Mouse (Mus musculus): Measurements from ENCODE around the gene Nckap5. TPM values are rescaled to one million over a fixed set of nuclear protein-coding genes. Genes with fewer than 3 reads are reported as not detected.

Gene Nckap5
- total and polyA plus RNA-seq, 3 experiments, result not detected

GRCm38 (mm10) chr1:126411426-126411825, 419.2 kb downstream of the Nckap5 start:
- Histone ChIP-seq H3K79me2 (ENCODE audit: control insufficient read depth, insufficient read depth, low read length, poor library complexity) (no peaks in the 10 kb centered on the region), H3K36me3 (ENCODE audit: control insufficient read depth in 1 of 2, insufficient read depth in 2 of 2, low read length in 2 of 2) (no peaks in the 10 kb centered on the region), H3K27me3 (ENCODE audit: control insufficient read depth in 1 of 2, insufficient read depth in 2 of 2, low read length in 2 of 2) (no peaks in the 10 kb centered on the region), H3K4me1 (ENCODE audit: control insufficient read depth in 1 of 2, insufficient read depth in 2 of 2, low read length in 2 of 2) (no peaks in the 10 kb centered on the region), H3K4me3 (ENCODE audit: control insufficient read depth in 1 of 2, insufficient read depth in 1 of 2, low read depth in 2 of 2, low read length in 2 of 2) (no peak overlapping the region), H3K9me3 (replicated peaks; ENCODE audit: insufficient read depth, low read length) (no peaks in the 10 kb centered on the region), H3K9ac (ENCODE audit: control insufficient read depth, low read depth, low read length, poor library complexity, severe bottlenecking) (no peak overlapping the region), H3K27ac (ENCODE audit: control insufficient read depth, low read depth, low read length) (no peak overlapping the region)
- TF ChIP-seq MAZ (IDR thresholded peaks at IDR 0.05; ENCODE audit: low read depth, low read length), result no peak
- no peak for TF ChIP-seq USF2 (IDR thresholded peaks at IDR 0.05; ENCODE audit: borderline replicate concordance in 1 of 2, insufficient read depth in 1 of 2, low read depth in 1 of 2, low read length in 2 of 2)
- no peak for TF ChIP-seq RAD21 (IDR thresholded peaks at IDR 0.05; ENCODE audit: low read depth, low read length)
- no peak for TF ChIP-seq POLR2AphosphoS2 (IDR thresholded peaks at IDR 0.05; ENCODE audit: low read length)
- TF ChIP-seq MYB (IDR thresholded peaks at IDR 0.05; ENCODE audit: low read depth, low read length), result no peak
- no peak for TF ChIP-seq POLR2AphosphoS5 (IDR thresholded peaks at IDR 0.05; ENCODE audit: borderline replicate concordance, low read depth, low read length)
- no peak for TF ChIP-seq GABPA (IDR thresholded peaks at IDR 0.05; ENCODE audit: low read depth, low read length)
- TF ChIP-seq MXI1 (IDR thresholded peaks at IDR 0.05; ENCODE audit: low read depth, low read length), result no peak
- TF ChIP-seq MAX (IDR thresholded peaks at IDR 0.05; ENCODE audit: low read length), result no peak
- no peak for TF ChIP-seq ETS1 (IDR thresholded peaks at IDR 0.05; ENCODE audit: low read depth, low read length)
- no peak for TF ChIP-seq E2F4 (IDR thresholded peaks at IDR 0.05; ENCODE audit: borderline replicate concordance, low read depth, low read length)
- TF ChIP-seq CHD2 (IDR thresholded peaks at IDR 0.05; ENCODE audit: low read length), result no peak
- DNase-seq (ENCODE audit: low read depth, low spot score), result no peak

- H3K4me1 ChIP-seq (ENCODE audit: control insufficient read depth in 1 of 2, insufficient read depth in 2 of 2, low read length in 2 of 2), result no peaks in the 10 kb centered on the region
- no peak overlapping the region for H3K9ac ChIP-seq (ENCODE audit: control insufficient read depth, low read depth, low read length, poor library complexity, severe bottlenecking)
- no peaks in the 10 kb centered on the region for H3K27me3 ChIP-seq (ENCODE audit: control insufficient read depth in 1 of 2, insufficient read depth in 2 of 2, low read length in 2 of 2)
- no peak for DNase-seq (ENCODE audit: low read depth, low spot score)
- H3K9me3 ChIP-seq (replicated peaks; ENCODE audit: insufficient read depth, low read length), result no peaks in the 10 kb centered on the region
- H3K36me3 ChIP-seq (ENCODE audit: control insufficient read depth in 1 of 2, insufficient read depth in 2 of 2, low read length in 2 of 2), result no peaks in the 10 kb centered on the region
- H3K4me3 ChIP-seq (ENCODE audit: control insufficient read depth in 1 of 2, insufficient read depth in 1 of 2, low read depth in 2 of 2, low read length in 2 of 2), result no peak overlapping the region
- H3K27ac ChIP-seq (ENCODE audit: control insufficient read depth, low read depth, low read length), result no peak overlapping the region
- TF ChIP-seq MYB (IDR thresholded peaks at IDR 0.05; ENCODE audit: low read depth, low read length) (no peak), E2F4 (IDR thresholded peaks at IDR 0.05; ENCODE audit: borderline replicate concordance, low read depth, low read length) (no peak), KAT2A (conservative IDR thresholded peaks at IDR 0.05; ENCODE audit: low read depth, low read length) (no peak), MAFK (IDR thresholded peaks at IDR 0.05; ENCODE audit: borderline replicate concordance, low read depth, low read length) (no peak), SIN3A (IDR thresholded peaks at IDR 0.05; ENCODE audit: low read length) (no peak), ZKSCAN1 (IDR thresholded peaks at IDR 0.05; ENCODE audit: low read depth, low read length) (no peak), TAL1 (IDR thresholded peaks at IDR 0.05; ENCODE audit: low read length) (no peak), CTCF (IDR thresholded peaks at IDR 0.05 in 2 of 3, conservative IDR thresholded peaks at IDR 0.05 in 1 of 3; ENCODE audit: control insufficient read depth in 1 of 3, insufficient read depth in 1 of 3, low read depth in 2 of 3, low read length in 3 of 3, poor library complexity in 1 of 3, severe bottlenecking in 1 of 3) (no peak), HCFC1 (IDR thresholded peaks at IDR 0.05; ENCODE audit: low read depth, low read length) (no peak), MAZ (IDR thresholded peaks at IDR 0.05; ENCODE audit: low read depth, low read length) (no peak), RAD21 (IDR thresholded peaks at IDR 0.05; ENCODE audit: low read depth, low read length) (no peak)
- no peaks in the 10 kb centered on the region for H3K79me2 ChIP-seq (ENCODE audit: control insufficient read depth, insufficient read depth, low read length, poor library complexity)
These were observed 422.7 kb downstream of the Nckap5 start for GRCm38 (mm10) chr1:126407886-126408285.

All from MEL (cell line).